Mouse (Mus musculus): ENCODE data around the gene Pcbp3. TPM values are rescaled to one million over a fixed set of nuclear protein-coding genes. Genes with fewer than 3 reads are reported as not detected.
"Not testable (repeated sequence)": the region's sequence is repeated elsewhere in the genome, so short reads cannot be mapped to it uniquely, and the experiment has no call there.

The Pcbp3 gene
- polyA plus RNA-seq, 1 experiment from 2014 or later, result 39.3 TPM

DNA sequence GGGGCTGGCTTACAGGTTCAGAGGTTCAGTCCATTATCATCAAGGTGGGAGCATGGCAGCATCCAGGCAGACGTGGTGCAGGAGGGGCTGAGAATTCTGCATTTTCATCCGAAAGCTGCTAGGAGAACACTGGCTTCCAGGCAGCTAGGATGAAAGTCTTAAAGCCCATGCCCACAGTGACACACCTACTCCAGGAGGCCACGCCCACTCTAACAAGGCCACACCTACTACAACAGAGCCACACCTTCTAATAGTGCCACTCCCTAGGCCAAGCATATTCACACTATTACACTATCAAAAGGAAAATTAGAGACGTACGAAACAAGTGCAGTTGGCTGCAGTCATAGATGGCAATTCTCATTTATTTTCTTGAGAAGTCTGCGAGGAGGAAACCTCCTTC, 10.6 kb upstream of the Pcbp3 start:
- not testable (repeated sequence) for ATAC-seq (ENCODE audit: insufficient read depth, low FRiP score, low read depth)

DNA sequence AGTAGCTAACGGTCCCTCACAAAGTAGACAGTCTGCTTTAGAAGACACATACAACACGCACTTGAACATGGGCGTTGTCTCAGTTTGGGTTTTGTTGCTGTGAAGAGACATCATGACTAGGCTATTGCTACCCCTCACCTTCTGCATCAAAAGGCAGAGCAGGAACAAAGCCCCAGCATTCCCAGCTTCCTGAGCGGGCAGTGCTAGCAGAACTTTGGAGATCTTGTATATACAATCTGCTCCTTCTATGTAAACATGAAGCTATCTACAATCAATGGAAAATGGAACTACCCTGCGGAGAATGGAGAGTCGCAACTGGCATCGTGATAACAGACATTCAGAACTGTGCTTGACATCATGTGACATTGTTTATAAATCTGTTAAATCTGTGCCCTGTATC, 9.3 kb upstream of the Pcbp3 start:
- Histone ChIP-seq H3K27me3 (replicated peaks) (no peaks in the 10 kb centered on the region), H3K4me1 (no peaks in the 10 kb centered on the region), H3K9ac (no peak overlapping the region), H3K27ac (no peak overlapping the region), H3K36me3 (no peaks in the 10 kb centered on the region), H3K9me3 (no peaks in the 10 kb centered on the region), H3K4me3 (replicated peaks) (no peak overlapping the region), H3K4me2 (no peak overlapping the region)
- 51% methylated on average over 7 of the region's 7 CpGs for WGBS
- no peak for ATAC-seq (ENCODE audit: insufficient read depth, low FRiP score, low read depth)

More for the DNA sequence above, 10.6 kb upstream of the Pcbp3 start:
- H3K9me3 ChIP-seq; H3K27ac ChIP-seq; H3K4me3 ChIP-seq (replicated peaks); H3K9ac ChIP-seq; H3K4me2 ChIP-seq; H3K4me1 ChIP-seq; H3K36me3 ChIP-seq; H3K27me3 ChIP-seq (replicated peaks): not testable (repeated sequence)
- WGBS, result 60% methylated on average over 6 of the region's 6 CpGs

DNA sequence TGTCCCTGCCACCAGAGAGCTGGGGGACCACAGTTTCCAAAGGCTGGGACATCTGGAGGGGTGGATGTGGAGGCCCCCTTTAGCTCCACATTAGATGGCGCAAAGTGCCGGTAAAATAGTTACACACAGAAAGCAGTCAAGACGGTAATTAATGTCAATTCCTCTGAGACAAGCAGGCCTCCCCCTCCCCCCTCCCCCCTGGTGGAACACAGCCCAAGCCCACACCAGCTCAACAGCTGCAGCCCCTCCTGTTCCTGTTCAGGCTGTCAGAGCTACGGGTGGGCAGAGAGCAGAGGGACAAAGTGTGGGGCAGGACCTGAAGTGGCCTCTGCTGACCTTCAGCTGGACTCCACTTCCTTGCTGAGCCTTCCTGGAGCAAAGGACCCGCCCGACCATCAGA, 2.7 kb upstream of the Pcbp3 start:
- Histone ChIP-seq H3K9ac (no peak overlapping the region), H3K4me3 (replicated peaks) (no peak overlapping the region), H3K27me3 (replicated peaks) (no peaks in the 10 kb centered on the region), H3K27ac (0 out of 2 replicates have a peak overlapping the region, but pooled peaks have one; percentile 9), H3K4me1 (peaks cover 27% of the 10 kb centered on the region), H3K4me2 (peak overlapping the region; percentile 34), H3K36me3 (no peaks in the 10 kb centered on the region), H3K9me3 (no peaks in the 10 kb centered on the region)
- WGBS, result 11% methylated on average over 6 of the region's 6 CpGs
- no peak for ATAC-seq (ENCODE audit: insufficient read depth, low FRiP score, low read depth)

DNA sequence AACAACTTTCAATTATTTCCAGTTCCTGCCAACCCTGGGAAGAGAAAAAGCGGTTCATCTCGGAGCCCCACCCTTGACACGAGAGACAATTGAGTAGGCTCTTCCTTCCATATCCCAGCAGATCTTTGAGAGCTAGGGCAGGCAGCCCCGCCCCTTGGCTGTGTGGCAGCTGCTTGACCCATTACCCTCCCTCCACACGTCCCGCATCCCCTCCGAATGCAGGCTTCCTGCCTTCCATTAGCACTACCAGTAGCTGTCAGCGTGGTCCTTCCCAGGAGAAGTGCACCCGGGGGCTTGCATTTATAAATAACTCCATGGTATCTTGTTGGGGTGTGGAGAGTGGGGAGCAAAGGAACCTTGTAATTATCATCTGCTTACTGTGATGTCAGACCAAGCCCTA, 2.3 kb upstream of the Pcbp3 start:
- Histone ChIP-seq H3K36me3 (no peaks in the 10 kb centered on the region), H3K9ac (no peak overlapping the region), H3K4me2 (peak overlapping the region; percentile 34), H3K4me3 (replicated peaks) (no peak overlapping the region), H3K27me3 (replicated peaks) (no peaks in the 10 kb centered on the region), H3K4me1 (peaks cover 27% of the 10 kb centered on the region), H3K27ac (0 out of 2 replicates have a peak overlapping the region, but pooled peaks have one; percentile 9), H3K9me3 (no peaks in the 10 kb centered on the region)
- ATAC-seq (ENCODE audit: insufficient read depth, low FRiP score, low read depth), result no peak
- WGBS, result 22% methylated on average over 9 of the region's 9 CpGs

DNA sequence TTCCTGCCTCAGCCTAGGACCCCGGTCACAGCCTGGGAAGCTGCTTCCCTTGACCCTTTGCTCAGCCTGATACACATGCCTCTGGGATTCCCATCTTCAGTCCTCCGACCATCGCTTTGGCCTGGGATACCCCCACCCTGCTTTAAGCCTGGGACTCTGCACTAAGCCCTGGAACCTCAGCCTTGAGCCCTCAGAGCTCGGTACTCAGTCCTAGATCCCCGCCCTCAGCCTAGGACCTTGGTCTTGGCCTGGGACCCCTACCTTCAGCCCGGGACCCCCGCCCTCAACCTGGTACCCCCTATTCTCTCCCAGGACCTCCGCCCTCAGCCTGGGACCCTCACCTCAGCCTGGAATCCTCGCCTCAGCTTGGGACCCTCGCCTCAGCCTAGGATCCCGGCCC, 531 bp downstream of the Pcbp3 start:
- H3K27ac ChIP-seq, result no peak overlapping the region

DNA sequence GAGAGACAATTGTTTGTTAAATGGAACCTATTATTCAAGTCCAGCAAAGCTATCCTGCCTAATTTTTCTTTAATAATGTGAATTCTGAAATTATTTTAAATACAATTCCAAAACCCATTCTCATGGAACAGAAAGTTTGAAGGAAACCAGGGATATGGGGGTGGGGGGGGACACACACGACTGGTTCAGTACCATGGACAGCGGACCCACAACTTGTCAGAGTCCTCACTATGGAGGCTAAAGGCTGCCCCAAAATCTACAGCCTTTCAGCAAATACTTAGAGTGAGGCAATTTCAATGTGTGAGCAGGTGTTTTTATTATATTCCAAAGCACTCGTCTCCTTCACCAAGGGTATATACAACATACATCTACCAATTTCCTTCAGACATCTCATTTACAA, 3.5 kb downstream of the Pcbp3 start:
- no peaks in the 10 kb centered on the region for H3K9me3 ChIP-seq
- H3K4me1 ChIP-seq, result peaks cover 8% of the 10 kb centered on the region; the same call in 1 of the 2 replicates
- H3K36me3 ChIP-seq, result no peaks in the 10 kb centered on the region
- no peak overlapping the region for H3K9ac ChIP-seq
- no peak overlapping the region for H3K4me3 ChIP-seq (replicated peaks)
- H3K27ac ChIP-seq, result no peak overlapping the region
- no peak overlapping the region for H3K4me2 ChIP-seq
- no peaks in the 10 kb centered on the region for H3K27me3 ChIP-seq (replicated peaks)
- ATAC-seq (ENCODE audit: insufficient read depth, low FRiP score, low read depth), result no peak
- 39% methylated on average over 3 of the region's 3 CpGs for WGBS

More for the DNA sequence above, 531 bp downstream of the Pcbp3 start:
- Histone ChIP-seq H3K9me3 (no peaks in the 10 kb centered on the region), H3K36me3 (no peaks in the 10 kb centered on the region), H3K9ac (peak overlapping the region; percentile 58), H3K4me3 (replicated peaks) (peak overlapping the region; percentile 69), H3K4me2 (peak overlapping the region; percentile 99), H3K4me1 (peaks cover 27% of the 10 kb centered on the region), H3K27me3 (replicated peaks) (no peaks in the 10 kb centered on the region)
- no peak for ATAC-seq (ENCODE audit: insufficient read depth, low FRiP score, low read depth)
- 17% methylated on average over 11 of the region's 11 CpGs for WGBS

DNA sequence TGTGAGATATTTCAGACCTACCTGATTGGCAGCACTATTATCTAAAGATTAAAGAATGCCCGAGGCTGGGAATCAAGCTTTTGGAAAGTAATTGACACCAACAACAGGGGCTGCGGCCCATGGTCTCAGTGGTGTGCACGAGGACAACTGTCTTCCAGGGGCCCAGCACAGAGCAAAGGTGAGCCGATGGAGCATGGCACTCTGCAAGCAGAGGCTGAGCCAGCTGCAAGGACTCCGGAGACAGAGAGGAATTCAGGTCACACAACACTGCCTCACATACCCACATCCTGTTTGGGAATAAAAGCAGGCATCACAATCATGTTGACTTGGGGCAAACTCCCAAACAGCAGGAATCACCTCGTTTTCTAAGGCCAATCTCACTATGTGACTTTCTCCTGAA, 5.5 kb downstream of the Pcbp3 start:
- Histone ChIP-seq H3K36me3 (no peaks in the 10 kb centered on the region), H3K4me3 (replicated peaks) (no peak overlapping the region), H3K9me3 (no peaks in the 10 kb centered on the region), H3K27ac (no peak overlapping the region), H3K9ac (no peak overlapping the region), H3K27me3 (replicated peaks) (no peaks in the 10 kb centered on the region), H3K4me2 (no peak overlapping the region), H3K4me1 (no peaks in the 10 kb centered on the region)
- 38% methylated on average over 6 of the region's 6 CpGs for WGBS
- no peak for ATAC-seq (ENCODE audit: insufficient read depth, low FRiP score, low read depth)

DNA sequence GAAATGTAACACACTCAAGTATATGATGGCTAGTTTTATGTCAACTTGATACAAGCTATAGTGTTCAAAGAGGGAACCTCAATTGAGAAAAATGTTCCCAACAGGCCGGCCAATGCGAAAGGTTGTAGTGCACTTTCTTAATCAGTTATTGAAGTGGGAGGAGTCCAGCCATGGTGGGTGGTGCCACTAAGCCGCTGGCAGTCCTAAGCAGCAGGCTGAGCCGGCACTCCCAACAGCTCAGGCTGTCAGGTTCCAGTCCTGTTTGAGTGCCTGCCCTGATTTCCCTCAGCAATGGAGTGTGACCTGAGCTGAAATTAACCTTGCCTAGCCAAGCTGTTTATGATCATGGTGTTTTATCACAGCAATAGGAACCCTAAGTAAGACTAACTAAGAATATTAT, 20.6 kb downstream of the Pcbp3 start:
- H3K9me3 ChIP-seq, result no peaks in the 10 kb centered on the region
- no peaks in the 10 kb centered on the region for H3K4me1 ChIP-seq
- H3K9ac ChIP-seq, result no peak overlapping the region
- H3K27me3 ChIP-seq (replicated peaks), result no peaks in the 10 kb centered on the region
- H3K4me2 ChIP-seq, result no peak overlapping the region
- no peak overlapping the region for H3K4me3 ChIP-seq (replicated peaks)
- no peak for ATAC-seq (ENCODE audit: insufficient read depth, low FRiP score, low read depth)
- H3K27ac ChIP-seq, result no peak overlapping the region
- no peaks in the 10 kb centered on the region for H3K36me3 ChIP-seq
- WGBS, result 67% methylated on average over 4 of the region's 4 CpGs

DNA sequence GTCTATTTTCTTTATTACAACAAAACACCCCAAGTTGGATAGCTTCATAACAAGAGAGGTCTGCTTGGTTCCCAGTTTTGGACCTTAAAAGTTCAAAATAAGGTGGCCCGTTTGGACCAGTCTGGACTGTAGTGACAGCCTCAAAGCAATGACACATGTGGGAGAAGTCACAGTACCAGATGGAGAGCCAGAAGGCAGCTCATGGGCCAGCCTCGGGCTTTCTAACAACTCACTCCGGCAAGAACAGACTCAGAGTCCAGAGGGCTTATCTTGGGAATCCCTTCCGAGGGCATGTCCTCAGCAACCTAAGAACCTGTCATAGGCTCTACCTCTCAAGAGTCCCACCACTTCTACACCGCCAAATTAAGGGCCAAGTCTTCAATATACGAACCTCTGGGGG, 24.9 kb downstream of the Pcbp3 start:
- Histone ChIP-seq H3K36me3 (no peaks in the 10 kb centered on the region), H3K9ac (no peak overlapping the region), H3K9me3 (no peaks in the 10 kb centered on the region), H3K4me2 (no peak overlapping the region), H3K27ac (no peak overlapping the region), H3K27me3 (replicated peaks) (no peaks in the 10 kb centered on the region), H3K4me3 (replicated peaks) (no peak overlapping the region), H3K4me1 (no peaks in the 10 kb centered on the region)
- ATAC-seq (ENCODE audit: insufficient read depth, low FRiP score, low read depth), result no peak
- WGBS, result 90% methylated on average over 6 of the region's 6 CpGs

DNA sequence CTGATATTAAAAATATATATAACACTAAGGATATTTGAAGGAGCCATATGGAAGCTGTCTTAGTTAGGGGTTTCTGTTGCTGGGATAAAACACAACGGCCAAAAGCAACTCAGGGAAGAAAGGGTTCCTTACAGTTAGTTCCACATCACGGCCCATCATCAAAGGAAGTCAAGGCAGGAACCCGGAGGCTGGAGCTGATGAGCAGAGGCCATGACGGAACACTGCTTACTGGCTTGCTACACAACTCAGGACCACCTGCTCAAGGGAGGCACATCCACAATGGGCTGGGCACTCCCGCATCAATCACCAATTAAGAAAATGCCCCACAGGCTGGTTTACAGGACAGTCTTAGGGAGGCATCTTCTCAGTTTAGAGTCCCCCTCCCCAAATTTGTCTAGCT, 26.9 kb downstream of the Pcbp3 start:
- Histone ChIP-seq H3K9me3 (no peaks in the 10 kb centered on the region), H3K4me2 (no peak overlapping the region), H3K4me1 (peaks cover 3% of the 10 kb centered on the region; the same call in 1 of the 2 replicates), H3K9ac (no peak overlapping the region), H3K36me3 (no peaks in the 10 kb centered on the region), H3K27ac (no peak overlapping the region), H3K4me3 (replicated peaks) (no peak overlapping the region), H3K27me3 (replicated peaks) (no peaks in the 10 kb centered on the region)
- ATAC-seq (ENCODE audit: insufficient read depth, low FRiP score, low read depth), result no peak
- WGBS, result 84% methylated on average over 5 of the region's 5 CpGs

DNA sequence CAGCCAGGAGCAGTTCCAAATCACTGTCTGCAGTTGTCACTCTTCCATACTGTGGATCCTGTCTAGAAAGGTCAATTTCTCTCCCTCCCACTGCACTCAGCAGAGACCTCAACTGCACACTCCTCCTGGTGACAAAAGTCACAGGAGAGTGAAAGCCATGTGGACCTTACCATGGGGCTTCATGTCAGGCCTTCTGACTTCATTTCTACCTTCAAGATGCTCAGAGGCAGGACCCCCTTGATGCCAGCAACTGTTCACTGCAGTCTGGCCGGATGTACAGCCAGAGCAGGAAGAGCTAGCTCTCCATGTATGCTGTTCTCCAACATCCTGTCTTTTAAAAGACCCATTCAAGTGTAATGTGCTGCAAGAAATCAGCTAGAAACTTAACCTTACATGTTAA, 29.9 kb downstream of the Pcbp3 start:
- Histone ChIP-seq H3K4me3 (replicated peaks) (no peak overlapping the region), H3K27me3 (replicated peaks) (no peaks in the 10 kb centered on the region), H3K9me3 (no peaks in the 10 kb centered on the region), H3K27ac (no peak overlapping the region), H3K4me1 (peaks cover 3% of the 10 kb centered on the region; the same call in 1 of the 2 replicates), H3K4me2 (no peak overlapping the region), H3K36me3 (no peaks in the 10 kb centered on the region), H3K9ac (no peak overlapping the region)
- ATAC-seq (ENCODE audit: insufficient read depth, low FRiP score, low read depth), result no peak
- WGBS, result 52% methylated on average over 1 of the region's 1 CpGs

DNA sequence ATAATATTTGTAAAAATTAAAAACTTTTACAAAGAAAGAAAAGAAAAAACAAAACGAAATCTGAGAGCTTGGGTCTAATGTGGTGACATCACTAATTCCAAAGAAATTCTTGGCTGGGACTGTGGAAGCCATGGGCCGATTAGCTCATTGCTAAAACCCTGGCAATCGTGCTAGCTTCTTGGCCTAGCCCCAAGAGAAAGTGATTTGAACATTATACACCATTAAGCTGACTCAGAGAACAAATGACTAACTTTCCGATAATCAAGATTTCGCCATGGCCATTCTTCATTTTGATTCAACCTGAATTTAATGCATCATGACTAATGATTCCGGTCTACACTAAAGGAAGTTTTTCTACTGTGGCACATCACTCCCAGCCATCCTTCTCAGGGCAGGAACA, 30.6 kb downstream of the Pcbp3 start:
- no peaks in the 10 kb centered on the region for H3K9me3 ChIP-seq
- H3K27ac ChIP-seq, result no peak overlapping the region
- ATAC-seq (ENCODE audit: insufficient read depth, low FRiP score, low read depth), result no peak
- WGBS, result 54% methylated on average over 6 of the region's 6 CpGs
- H3K27me3 ChIP-seq (replicated peaks), result no peaks in the 10 kb centered on the region
- H3K4me1 ChIP-seq, result peaks cover 3% of the 10 kb centered on the region; the same call in 1 of the 2 replicates
- H3K4me3 ChIP-seq (replicated peaks), result no peak overlapping the region
- no peaks in the 10 kb centered on the region for H3K36me3 ChIP-seq
- H3K4me2 ChIP-seq, result no peak overlapping the region
- no peak overlapping the region for H3K9ac ChIP-seq

DNA sequence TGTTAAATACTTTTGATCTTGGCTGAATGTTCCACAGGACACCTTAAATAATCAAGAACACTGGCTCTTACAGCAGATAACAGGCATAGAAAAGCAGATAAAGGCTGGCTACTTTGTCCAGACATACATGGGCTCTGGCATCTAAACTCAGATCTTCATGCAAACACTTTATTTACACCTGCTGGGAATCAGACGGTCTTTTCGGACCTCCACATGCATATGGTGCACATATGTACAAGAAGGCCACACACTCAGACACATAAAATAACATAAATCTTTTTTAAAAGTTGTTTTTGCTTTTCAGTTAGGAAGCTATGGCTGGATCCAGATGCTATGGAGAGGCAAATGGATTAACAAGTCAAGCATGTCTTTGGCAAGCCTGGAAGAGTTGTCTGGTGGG, 37.2 kb downstream of the Pcbp3 start:
- Histone ChIP-seq H3K36me3 (no peaks in the 10 kb centered on the region), H3K9me3 (no peaks in the 10 kb centered on the region), H3K4me2 (no peak overlapping the region), H3K4me3 (replicated peaks) (no peak overlapping the region), H3K27me3 (replicated peaks) (no peaks in the 10 kb centered on the region), H3K9ac (no peak overlapping the region), H3K27ac (no peak overlapping the region), H3K4me1 (no peaks in the 10 kb centered on the region)
- 81% methylated on average over 2 of the region's 2 CpGs for WGBS
- no peak for ATAC-seq (ENCODE audit: insufficient read depth, low FRiP score, low read depth)
